Mouse (Mus musculus) midbrain, embryonic 14.5 days (tissue): ENCODE data around the gene Mmp24. TPM values are rescaled to one million over a fixed set of nuclear protein-coding genes. Genes with fewer than 3 reads are reported as not detected.
"Not testable (repeated sequence)": the region's sequence is repeated elsewhere in the genome, so short reads cannot be mapped to it uniquely, and the experiment has no call there.

ENCODE experiments used
- ATAC-seq: fragments of 200-750 bp; cut with Nextera tagmentation; 2 replicates; pipeline ENCODE4 v1.8.0; 2017; ENCODE audit warnings: moderate number of reproducible peaks, moderate library complexity; ENCODE audit not compliant: low FRiP score, low TSS enrichment
- DNase-seq: peaks from one replicate; pipeline ENCODE4 v3.0.0-alpha.2; 2015
- H3K27ac ChIP-seq: fragments of 300-500 bp; sonication (generic); replicated peaks from 2 replicates; pipeline ENCODE4 v1.5.1; 2014; ENCODE audit warnings: mild to moderate bottlenecking, low read depth, low read length, moderate library complexity
- H3K27me3 ChIP-seq: fragments of 300-500 bp; sonication (generic); 2 replicates; pipeline ENCODE4 v1.6.1; 2014; ENCODE audit warnings: low read length, control low read depth, mixed read lengths; ENCODE audit not compliant: control insufficient read depth, insufficient read depth
- H3K36me3 ChIP-seq: fragments of 300-500 bp; sonication (generic); 2 replicates; pipeline ENCODE4 v1.6.1; 2014; ENCODE audit warnings: low read length, control low read depth; ENCODE audit not compliant: control insufficient read depth, insufficient read depth
- H3K4me1 ChIP-seq: fragments of 300-500 bp; sonication (generic); 2 replicates; pipeline ENCODE4 v1.6.1; 2014; ENCODE audit warnings: mild to moderate bottlenecking, antibody characterized with exemption, low read length, control low read depth; ENCODE audit not compliant: control insufficient read depth, insufficient read depth
- H3K4me2 ChIP-seq: fragments of 300-500 bp; sonication (generic); 2 replicates; pipeline ENCODE4 v1.6.1; 2014; ENCODE audit warnings: mild to moderate bottlenecking, low read length, moderate library complexity
- H3K4me3 ChIP-seq: fragments of 300-500 bp; sonication (generic); replicated peaks from 2 replicates; pipeline ENCODE4 v1.5.1; 2014; ENCODE audit warnings: low read depth, low read length
- H3K9ac ChIP-seq: fragments of 300-500 bp; sonication (generic); replicated peaks from 2 replicates; pipeline ENCODE4 v1.6.1; 2014; ENCODE audit warnings: mild to moderate bottlenecking, low read length, moderate library complexity
- H3K9me3 ChIP-seq: fragments of 300-500 bp; sonication (generic); 2 replicates; pipeline ENCODE4 v1.6.1; 2016; ENCODE audit warnings: low read length, control low read depth, mixed read lengths; ENCODE audit not compliant: control insufficient read depth
- WGBS: fragments of 180-500 bp; shearing (Covaris S2); extraction: QIAGEN DNeasy Blood & Tissue Kit; methylation state at CpG from one replicate; pipeline ENCODE4 v1.1.7; 2014; 5-methylcytosine and 5-hydroxymethylcytosine counted together
- polyA plus RNA-seq: library from polyadenylated mRNA; unstranded; fragments of >200 nt; fragmentation: Nextera tagmentation; extraction: Ambion mirVana; gene quantifications from 2 replicates; pipeline ENCODE4 v1.2.1, GENCODE M21; 2014

Mmp24 gene
- polyA plus RNA-seq = 17.7 and 24.6 TPM in 2 replicates

GRCm38 (mm10) chr2:155774927-155775684 lies at the start of gene Mmp24:
TSS of gene Mmp24 (plus strand) at chr2:155775342.
- Histone ChIP-seq H3K9me3 (no peaks in the 10 kb centered on the region), H3K4me2 (peak within 1 kb of the TSS; percentile 72), H3K9ac (peak within 1 kb of the TSS; percentile 96), H3K27ac (peak within 1 kb of the TSS; percentile 92), H3K27me3 (0 out of 2 replicates have a peak, but pooled peaks cover 2% of the 10 kb centered on the region), H3K36me3 (no peaks in the 10 kb centered on the region), H3K4me1 (peaks cover 24% of the 10 kb centered on the region), H3K4me3 (peak within 1 kb of the TSS; percentile 71)
- WGBS = 2% methylated on average over 70 of the region's 100 CpGs
- ATAC-seq = peak; percentile 32; the same call in 1 of the 2 replicates
- DNase-seq = peak; percentile 71

DNA sequence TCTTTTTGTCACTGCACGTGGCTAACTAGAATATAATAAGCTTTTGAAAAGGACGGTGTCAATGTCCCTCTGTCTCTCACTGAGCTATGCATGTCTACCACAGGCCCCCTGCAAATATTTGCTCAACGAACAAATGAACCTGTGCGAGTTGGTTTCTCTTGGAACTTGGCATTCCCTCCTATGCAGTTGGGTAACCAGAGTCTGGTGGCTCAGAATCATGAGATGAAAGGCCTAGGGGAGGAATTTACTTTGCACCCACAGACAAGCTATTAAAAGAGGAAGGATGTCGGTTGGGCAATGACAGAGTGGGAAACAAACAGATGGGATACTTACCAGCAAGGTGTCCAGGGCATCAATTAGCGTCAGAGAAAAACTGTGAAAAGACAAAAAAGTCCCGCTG lies 48.8 kb upstream of the Mmp24 start:
- no peak overlapping the region for H3K4me3 ChIP-seq
- DNase-seq = no peak
- H3K9ac ChIP-seq = no peak overlapping the region
- H3K27ac ChIP-seq = no peak overlapping the region
- H3K9me3 ChIP-seq = no peaks in the 10 kb centered on the region
- 85% methylated on average over 7 of the region's 7 CpGs for WGBS
- ATAC-seq = no peak
- peaks cover 11% of the 10 kb centered on the region; the same call in 1 of the 2 replicates for H3K4me1 ChIP-seq
- no peak overlapping the region for H3K4me2 ChIP-seq
- peaks cover 34% of the 10 kb centered on the region for H3K36me3 ChIP-seq
- H3K27me3 ChIP-seq = no peaks in the 10 kb centered on the region

DNA sequence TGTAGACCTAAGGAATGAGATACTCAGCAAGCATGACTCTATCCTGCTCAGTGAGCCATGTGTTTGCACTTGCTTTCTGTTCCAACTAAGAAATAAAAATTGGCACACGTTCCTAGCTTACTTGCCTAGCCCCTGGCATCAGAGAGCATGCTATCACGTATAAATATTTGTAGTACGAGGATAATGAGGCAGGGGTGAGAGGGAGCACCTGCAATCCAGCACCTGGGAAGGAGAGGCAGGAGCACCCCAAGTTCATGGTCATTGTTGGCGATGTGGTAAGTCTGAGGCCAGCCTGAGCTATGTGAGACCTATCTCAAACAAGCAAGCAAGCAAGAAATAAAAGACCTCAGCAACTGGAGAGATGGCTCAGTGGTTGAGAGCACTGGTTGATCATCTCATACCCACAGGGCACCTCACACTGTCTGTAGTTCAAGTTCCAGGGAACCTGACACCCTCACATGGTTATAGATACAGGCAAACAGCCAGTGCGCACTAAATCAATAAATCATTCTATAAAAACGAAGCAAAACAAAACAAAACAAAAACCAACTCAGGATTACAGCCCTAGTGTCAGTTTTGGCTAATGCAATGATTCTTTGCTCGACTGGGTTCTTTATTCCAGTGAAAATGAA lies 47.3 kb upstream of the Mmp24 start:
- H3K27me3 ChIP-seq = no peaks in the 10 kb centered on the region
- H3K4me3 ChIP-seq = peak overlapping the region; percentile 88; the same call in 1 of the 2 replicates
- no peaks in the 10 kb centered on the region for H3K9me3 ChIP-seq
- H3K4me1 ChIP-seq = peaks cover 11% of the 10 kb centered on the region; the same call in 1 of the 2 replicates
- no peak for DNase-seq
- ATAC-seq = no peak
- no peak overlapping the region for H3K27ac ChIP-seq
- 85% methylated on average over 7 of the region's 7 CpGs for WGBS
- no peak overlapping the region for H3K9ac ChIP-seq
- peaks cover 20% of the 10 kb centered on the region for H3K36me3 ChIP-seq
- H3K4me2 ChIP-seq = peak overlapping the region; percentile 95

GRCm38 (mm10) chr2:155728742-155729141 lies 46.4 kb upstream of the Mmp24 start:
- WGBS = 5% methylated on average over 15 of the region's 15 CpGs
- H3K4me3 ChIP-seq = peak overlapping the region; percentile 88
- H3K4me2 ChIP-seq = peak overlapping the region; percentile 95
- H3K36me3 ChIP-seq = peaks cover 11% of the 10 kb centered on the region
- DNase-seq = no peak
- H3K9ac ChIP-seq = peak overlapping the region; percentile 85
- no peaks in the 10 kb centered on the region for H3K27me3 ChIP-seq
- peak overlapping the region; percentile 70; the same call in 1 of the 2 replicates for H3K27ac ChIP-seq
- no peak for ATAC-seq
- H3K9me3 ChIP-seq = no peaks in the 10 kb centered on the region
- H3K4me1 ChIP-seq = peaks cover 11% of the 10 kb centered on the region; the same call in 1 of the 2 replicates

DNA sequence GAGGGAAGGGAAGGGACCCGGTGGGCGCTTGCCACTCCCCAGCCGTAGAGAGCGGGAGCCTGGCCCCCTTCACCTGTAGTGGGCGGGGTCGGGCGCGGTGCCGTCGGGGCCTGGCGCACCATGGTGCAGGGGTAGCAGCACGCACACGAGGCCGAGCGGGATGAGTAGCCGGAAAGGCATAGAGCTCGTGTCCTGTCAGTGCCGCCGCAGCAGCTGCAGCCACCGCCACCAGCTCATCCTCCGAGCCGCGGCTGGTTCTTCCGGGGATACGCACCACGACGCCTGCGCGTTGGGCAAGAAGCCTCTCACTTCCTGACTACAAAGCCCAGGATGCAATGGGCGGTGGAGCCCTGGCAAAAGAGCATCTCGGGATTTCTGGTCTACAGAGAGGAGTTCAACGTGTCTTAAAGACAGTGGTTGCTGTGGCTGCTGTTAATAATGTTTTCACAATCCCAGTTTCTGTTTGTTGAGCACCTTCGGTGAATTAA lies 45.9 kb upstream of the Mmp24 start, which contains the start of gene Edem2:
Gene Edem2 (minus strand): TSS at position 318 of the 488 bp plus-strand sequence.
- DNase-seq = peak; percentile 97
- H3K9ac ChIP-seq = peak within 1 kb of the TSS; percentile 85
- H3K4me3 ChIP-seq = peak within 1 kb of the TSS; percentile 88
- peaks cover 11% of the 10 kb centered on the region; the same call in 1 of the 2 replicates for H3K4me1 ChIP-seq
- under 1% methylated on average over 33 of the region's 33 CpGs for WGBS
- peak within 1 kb of the TSS; percentile 95 for H3K4me2 ChIP-seq
- H3K36me3 ChIP-seq = peaks cover 7% of the 10 kb centered on the region
- ATAC-seq = peak; percentile 89
- H3K27me3 ChIP-seq = no peaks in the 10 kb centered on the region
- H3K9me3 ChIP-seq = no peaks in the 10 kb centered on the region
- H3K27ac ChIP-seq = peak within 1 kb of the TSS; percentile 70; the same call in 1 of the 2 replicates

DNA sequence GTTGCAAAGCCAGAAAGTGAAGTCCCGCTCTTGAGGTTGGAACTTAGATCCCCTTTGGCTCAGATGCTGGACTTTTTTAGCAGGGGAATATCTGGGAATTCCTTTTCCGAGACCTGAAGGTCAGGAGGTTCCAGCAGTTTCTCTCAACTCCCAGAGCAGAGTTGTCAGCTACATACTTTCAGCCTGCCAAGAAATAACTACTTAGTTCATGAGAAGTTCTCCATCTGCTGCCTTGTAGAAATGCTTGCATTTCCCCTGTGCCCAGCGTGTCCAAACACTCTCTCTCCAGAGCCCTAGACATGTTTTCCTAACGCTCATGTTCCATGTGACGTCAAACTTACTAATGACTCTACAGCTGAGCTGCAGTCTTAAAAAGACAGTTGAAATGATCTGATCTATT lies 40.1 kb upstream of the Mmp24 start:
- 83% methylated on average over 5 of the region's 5 CpGs for WGBS
- Histone ChIP-seq H3K36me3 (no peaks in the 10 kb centered on the region), H3K4me3 (no peak overlapping the region), H3K27me3 (no peaks in the 10 kb centered on the region), H3K4me1 (no peaks in the 10 kb centered on the region), H3K9ac (no peak overlapping the region), H3K4me2 (no peak overlapping the region), H3K27ac (no peak overlapping the region), H3K9me3 (no peaks in the 10 kb centered on the region)
- no peak for ATAC-seq
- no peak for DNase-seq

DNA sequence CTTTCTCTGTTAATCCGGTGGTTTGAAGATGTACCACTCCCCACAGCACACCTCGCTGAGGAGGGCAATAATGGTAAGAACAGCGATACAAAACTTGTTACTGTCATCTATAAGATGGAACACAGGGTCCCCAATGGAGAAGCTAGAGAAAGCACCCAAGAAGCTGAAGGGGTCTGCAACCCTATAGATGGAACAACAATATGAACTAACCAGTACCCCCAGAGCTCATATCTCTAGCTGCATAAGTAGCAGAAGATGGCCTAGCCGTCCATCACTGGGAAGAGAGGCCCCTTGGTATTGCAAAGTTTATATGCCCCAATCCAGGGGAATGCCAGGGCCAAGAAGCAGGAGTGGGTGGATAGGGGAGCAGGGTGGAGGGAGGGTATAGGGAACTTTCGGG lies 39.4 kb upstream of the Mmp24 start, which contains the start of gene Gm17581:
Gene Gm17581 (minus strand): TSS at position 101 of the 400 bp plus-strand sequence.
- WGBS = 85% methylated on average over 5 of the region's 5 CpGs
- not testable (repeated sequence) for H3K36me3 ChIP-seq, H3K9ac ChIP-seq, H3K9me3 ChIP-seq, DNase-seq, H3K4me1 ChIP-seq, H3K4me2 ChIP-seq, H3K4me3 ChIP-seq, H3K27me3 ChIP-seq, H3K27ac ChIP-seq, ATAC-seq

DNA sequence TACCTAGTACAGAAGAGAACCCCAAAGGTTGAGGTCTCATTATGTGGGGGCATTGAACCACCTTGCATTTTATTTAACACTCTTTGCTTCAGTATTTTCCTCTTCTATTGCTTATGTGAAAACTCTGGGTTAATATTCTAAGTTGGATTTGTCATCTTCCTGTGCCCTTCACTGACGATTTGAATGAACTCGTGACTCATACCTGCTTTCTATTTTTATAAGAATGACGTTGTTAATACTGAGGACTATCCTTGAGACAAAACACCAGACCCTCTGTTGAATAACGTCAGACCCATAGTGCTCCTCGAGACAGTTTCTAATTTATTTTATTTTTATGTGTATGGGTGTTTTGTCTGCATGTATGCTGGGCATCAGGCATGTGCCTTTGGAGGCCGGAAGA lies 38.2 kb upstream of the Mmp24 start:
- ATAC-seq (no peak), DNase-seq (no peak)
- H3K36me3 ChIP-seq = no peaks in the 10 kb centered on the region
- H3K4me1 ChIP-seq = no peaks in the 10 kb centered on the region
- H3K9me3 ChIP-seq = no peaks in the 10 kb centered on the region
- WGBS = 84% methylated on average over 6 of the region's 6 CpGs
- no peak overlapping the region for H3K9ac ChIP-seq
- no peak overlapping the region for H3K4me2 ChIP-seq
- no peak overlapping the region for H3K4me3 ChIP-seq
- H3K27ac ChIP-seq = no peak overlapping the region
- no peaks in the 10 kb centered on the region for H3K27me3 ChIP-seq
